Mouse (Mus musculus): ENCODE measurements around the gene Tcea3.

GRCm38 (mm10) chr4:136204775-136205174, 42.8 kb upstream of the Tcea3 start:
- no peak for TF ChIP-seq CTCF (conservative IDR thresholded peaks at IDR 0.05; ENCODE audit: low read length)
- TF ChIP-seq POU5F1 (IDR thresholded peaks at IDR 0.05; ENCODE audit: borderline replicate concordance, low read length), result no peak
